Mouse (Mus musculus) gastrocnemius, adult 8-10 months (tissue): Measurements from ENCODE around the gene Map3k14. TPM values are rescaled to one million over a fixed set of nuclear protein-coding genes. Genes with fewer than 3 reads are reported as not detected.
"Not testable (repeated sequence)": the region's sequence is repeated elsewhere in the genome, so short reads cannot be mapped to it uniquely, and the experiment has no call there.

Source experiments
- DNase-seq, 2 experiments: peaks; one replicate each; pipeline ENCODE4 v3.0.0; 2022; ENCODE audit warnings: low spot score in 2 of 2
- total RNA-seq, 4 experiments: library from RNA; stranded (reverse); gene quantifications; 2 replicates each; pipeline ENCODE4 v1.2.4; 2022

The Map3k14 gene
- total RNA-seq, result 1 to 10 TPM; 3.0 to 4.9 (median 4.2) TPM

DNA sequence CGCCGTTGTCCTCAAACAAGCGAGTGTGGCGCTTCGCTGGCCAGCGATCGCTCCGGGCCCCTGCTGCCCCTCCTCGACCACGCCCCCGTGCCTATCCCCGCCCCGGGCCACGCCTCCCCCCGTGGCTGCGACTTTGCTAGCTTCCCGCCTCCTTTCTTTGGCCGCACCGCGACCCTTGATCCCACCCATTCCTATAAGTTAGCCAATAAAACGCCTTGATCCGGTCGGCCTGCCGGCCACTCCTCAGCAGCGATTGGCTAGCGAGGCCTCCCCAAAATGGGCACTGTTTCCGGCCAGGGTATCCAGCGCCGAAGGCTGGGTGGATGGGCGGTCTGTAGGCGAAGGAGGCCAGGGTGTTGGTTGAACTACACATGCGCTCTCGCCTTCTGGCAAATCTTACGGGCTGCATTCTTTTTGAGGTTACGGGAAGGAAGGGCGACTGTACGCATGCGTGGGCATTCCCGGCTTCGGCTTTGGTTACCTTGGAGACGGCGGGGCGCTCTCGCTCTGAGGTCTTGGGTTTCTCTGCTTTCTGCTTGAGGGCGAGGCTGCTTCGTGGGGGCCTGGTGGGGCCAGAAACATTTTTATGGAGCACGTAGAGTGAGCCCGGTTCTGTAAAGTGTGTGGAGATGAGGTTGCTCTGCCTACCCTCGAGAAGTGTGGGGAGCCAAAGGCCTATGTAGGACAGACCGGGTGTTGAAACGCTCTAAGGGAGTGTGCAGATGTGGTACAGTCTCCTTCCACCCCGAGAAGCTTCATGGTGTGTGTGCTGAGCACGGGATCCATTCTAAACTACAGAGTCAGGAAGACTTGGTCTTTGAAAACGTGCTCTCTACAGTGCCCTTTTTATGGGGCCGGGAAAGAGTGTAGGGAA, at the start of gene Map3k14:
Map3k14 (minus strand) TSS at position 127 of the 874 bp plus-strand sequence.
- DNase-seq, result peak; percentile 99 to 100

GRCm38 (mm10) chr11:103315379-103315778, 48.1 kb upstream of the Map3k14 start:
- DNase-seq, result no peak

GRCm38 (mm10) chr11:103314736-103315374, 47.6 kb upstream of the Map3k14 start:
- DNase-seq, result no peak

- DNase-seq, result no peak
Observed at GRCm38 (mm10) chr11:103313542-103313941, 46.3 kb upstream of the Map3k14 start.

GRCm38 (mm10) chr11:103312655-103313255, 45.5 kb upstream of the Map3k14 start:
- no peak for DNase-seq

DNA sequence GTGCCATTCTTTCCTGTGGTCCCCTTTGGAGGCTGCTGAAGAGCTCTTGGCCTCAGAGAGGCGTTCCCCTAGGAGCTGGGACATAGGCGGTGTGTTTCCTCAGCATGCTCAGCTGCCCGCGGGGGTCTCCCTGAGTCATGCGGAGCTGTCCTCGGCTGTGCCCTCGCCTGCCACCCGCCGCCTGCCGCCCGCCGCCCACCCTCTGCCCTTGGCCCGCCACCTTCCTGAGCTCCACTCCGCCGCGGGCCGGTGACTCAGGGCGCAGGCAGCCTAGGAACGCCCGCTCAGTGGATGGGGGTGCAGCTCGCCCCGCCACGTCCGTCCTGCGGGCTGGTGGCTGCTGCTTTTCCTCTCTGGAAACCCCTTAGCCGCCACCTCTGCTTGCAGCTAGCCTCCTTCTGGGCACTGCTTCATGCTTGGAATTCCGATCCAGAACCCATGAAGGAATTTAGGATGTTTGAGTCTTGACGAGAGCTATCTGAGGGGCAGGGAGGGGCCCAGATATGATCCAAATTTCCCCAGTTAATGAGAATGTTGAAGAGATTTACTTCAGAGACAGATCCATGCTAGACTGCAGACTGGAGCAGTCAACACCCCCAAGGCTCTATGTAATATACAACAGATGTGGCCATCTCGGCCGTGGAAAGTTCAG, 44.8 kb upstream of the Map3k14 start:
- peak in 1 of 2 experiments; percentile 35 for DNase-seq

DNA sequence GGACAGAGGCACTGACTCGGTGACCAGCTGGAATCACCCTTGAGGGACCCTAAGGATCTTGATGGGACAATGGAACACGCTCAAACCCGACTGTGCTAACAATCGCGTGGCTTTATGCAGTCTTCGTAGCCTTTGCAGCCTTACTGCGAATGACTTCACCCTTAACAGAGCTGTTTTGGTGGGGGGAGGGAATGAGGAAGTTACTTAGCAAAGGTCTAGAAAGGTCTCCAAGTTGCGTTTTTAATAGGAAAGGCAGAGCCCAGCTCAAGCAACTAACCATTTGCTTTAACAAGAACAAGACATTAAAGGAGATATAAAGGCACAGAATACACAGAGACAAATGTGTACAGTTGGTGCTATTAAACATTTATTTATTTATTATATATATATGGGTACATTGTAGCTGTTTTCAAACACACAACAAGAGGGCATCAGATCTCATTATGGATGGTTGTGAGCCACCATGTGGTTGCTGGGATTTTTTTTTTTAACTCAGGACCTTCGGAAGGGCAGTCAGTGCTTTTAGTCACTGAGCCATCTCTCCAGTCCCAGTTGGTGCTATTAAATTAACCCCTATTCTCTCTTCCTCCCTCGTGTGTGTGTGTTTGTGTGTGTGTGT, 42.8 kb upstream of the Map3k14 start:
- no peak for DNase-seq

DNA sequence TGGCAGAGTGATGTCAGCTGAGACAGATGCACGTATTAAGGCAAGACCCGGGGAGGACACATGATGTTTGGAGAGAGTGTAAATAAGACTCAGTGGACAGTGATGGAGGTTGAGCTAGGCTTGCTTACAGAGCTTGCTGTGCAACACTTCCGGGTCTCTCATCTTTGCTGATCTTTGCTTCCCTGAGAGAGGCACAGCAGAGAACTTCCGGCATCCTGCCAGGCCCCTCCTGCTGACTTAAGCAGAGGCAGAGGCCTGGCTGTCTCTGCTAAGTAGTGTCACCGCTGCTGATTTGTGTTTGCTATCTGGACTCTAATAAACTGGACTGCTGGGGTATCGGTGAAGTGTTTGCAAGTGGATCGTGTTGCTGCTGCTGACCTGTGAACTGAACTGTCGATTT, 40.6 kb upstream of the Map3k14 start:
- peak; percentile 40 to 66 for DNase-seq

DNA sequence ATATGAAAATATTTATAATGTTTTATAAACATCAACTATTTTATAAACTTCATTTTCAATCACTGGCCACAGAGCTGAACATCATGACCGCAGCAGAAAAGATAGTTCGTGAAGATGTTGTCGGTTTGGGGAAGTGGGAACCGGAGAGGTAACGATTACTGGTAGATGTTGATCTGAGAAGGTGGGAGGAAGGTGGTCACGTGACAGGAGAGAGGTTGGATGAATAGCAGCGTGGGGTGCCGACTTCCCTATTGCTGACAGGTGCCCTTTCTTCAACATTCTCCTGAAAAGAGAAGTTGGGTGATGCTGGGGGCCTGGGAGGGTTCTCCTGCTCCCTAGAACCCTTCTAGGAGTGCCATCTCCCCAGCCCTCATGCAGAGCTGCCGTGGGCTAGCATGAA, 37.3 kb upstream of the Map3k14 start:
- DNase-seq, result no peak

DNA sequence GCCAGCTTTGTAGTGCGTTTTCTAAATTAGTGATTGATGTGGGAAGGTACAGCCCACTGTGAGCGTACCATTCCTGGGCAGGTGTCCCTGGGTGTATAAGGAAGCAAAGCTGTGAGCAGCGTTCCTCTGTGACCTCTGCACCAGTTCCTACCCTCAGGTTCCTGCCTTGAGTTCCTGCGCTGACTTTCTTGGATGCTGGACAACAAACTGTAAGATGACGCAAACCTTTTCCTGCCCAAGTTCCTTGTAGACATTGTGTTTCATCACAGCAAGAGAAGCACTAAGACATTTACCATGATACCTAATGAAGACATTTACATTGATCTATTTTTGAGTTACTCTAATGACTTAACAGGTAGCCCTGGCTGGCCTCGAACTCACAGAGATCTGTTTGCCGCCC, 27.5 kb upstream of the Map3k14 start:
- no peak for DNase-seq

DNA sequence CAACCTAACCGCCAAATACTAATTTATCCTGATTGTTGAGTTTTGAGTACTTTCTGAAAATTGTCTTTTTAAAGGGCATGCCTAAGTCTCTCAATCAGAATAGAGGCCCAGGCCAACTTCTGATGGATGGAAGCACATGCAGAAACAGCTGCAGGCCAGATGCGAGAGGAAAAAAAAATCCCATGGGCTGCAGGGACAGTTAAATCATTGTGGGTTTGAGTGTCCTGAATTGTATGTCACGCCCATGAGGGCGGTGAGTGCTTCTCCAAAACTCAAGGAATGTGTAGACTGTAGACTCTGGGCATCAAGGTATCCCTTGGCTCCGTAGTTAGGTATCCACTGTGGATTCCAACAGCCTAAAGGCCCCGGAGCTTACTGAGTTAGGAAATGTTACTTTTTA, 26.8 kb upstream of the Map3k14 start:
- no peak for DNase-seq

GRCm38 (mm10) chr11:103292890-103293287, 25.6 kb upstream of the Map3k14 start:
- no peak for DNase-seq

DNA sequence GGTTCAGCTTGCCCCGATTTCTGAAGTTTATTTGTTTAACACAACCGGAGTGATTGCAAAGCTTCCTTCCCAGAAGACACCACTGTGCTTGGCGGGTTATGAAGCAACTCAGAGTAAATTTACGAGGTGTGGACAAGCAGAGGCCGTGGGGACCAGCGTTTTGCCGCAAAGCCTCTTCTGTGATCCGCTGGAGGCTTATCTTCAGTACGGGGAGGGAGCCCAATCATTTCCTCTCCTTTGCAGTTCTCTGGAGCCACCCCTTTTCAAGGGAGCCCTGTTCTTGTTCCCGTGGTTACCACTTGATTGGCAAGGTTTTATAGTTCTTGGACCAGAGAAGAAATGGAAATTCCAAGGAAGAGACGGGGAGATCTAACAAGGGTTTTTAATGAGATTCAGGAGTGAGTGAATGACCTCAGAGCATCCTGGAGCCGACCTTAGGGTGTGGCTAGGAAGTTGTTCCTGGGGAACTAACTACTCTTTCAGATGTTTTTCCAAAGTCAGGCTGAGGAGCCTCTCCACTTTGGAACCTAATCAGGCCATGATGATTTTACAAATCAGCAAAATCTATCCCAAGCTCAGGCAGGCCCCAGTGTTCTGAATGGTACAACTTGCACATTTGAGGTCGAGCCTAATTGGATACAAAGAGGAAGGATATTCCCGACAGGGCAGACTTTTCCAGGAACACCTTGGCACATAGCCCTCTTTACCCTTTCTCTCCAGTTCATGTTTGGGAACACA, 25.0 kb upstream of the Map3k14 start:
- peak; percentile 69 to 74 for DNase-seq

DNA sequence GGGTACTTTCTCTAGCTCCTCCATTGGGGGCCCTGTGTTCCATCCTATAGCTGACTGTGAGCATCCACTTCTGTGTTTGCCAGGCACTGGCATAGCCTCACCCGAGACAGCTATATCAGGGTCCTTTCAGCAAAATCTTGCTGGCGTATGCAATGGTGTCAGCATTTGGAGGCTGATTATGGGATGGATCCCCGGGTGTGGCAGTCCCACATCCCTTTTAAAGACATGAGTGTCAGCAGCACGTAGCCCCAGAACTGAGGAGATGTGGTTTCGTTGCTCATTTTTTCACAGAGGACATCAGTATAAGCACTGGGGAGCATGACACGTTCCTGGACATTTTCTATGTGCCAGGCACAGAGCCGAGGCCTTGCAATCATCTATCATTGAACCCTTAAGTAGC, 23.6 kb upstream of the Map3k14 start:
- not testable (repeated sequence) for DNase-seq

DNA sequence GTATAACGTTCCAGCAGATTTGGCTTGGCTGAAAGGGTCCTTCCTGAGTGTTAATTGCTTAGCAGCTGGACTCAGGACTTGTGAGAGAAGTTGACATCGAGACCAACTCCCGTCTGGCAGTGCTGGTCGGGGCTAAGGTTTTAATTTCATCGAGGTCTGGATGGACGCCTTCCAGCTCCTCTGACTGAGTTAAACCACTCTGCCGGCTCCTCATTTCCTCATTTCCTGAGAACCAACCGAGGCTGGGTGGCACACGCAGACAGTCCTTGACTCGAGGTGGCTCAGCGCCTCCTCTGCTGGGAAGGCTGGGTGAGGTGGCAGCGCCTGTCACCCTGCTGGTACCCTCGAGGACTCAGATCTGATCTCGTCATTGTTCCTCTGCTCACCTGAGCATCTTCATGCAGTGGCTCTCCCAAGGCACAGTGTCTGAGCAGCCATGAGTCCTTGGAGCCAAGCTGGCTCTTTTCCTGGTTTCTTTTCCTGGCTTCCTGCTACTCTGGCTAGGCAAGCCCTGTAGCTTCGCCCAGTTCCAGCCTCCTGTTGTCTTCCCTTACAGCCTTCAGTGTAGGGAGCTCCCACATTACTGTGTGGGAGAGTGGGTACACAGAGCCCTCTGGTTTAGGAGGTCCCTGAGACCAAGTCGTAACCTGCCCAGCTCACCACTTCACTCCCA, 21.2 kb upstream of the Map3k14 start:
- peak in 1 of 2 experiments; percentile 38 for DNase-seq

GRCm38 (mm10) chr11:103286910-103287309, 19.6 kb upstream of the Map3k14 start:
- no peak for DNase-seq

- DNase-seq, result peak in 1 of 2 experiments; percentile 26
Observed at GRCm38 (mm10) chr11:103285951-103286350, 18.7 kb upstream of the Map3k14 start.

- DNase-seq, result no peak
Observed at GRCm38 (mm10) chr11:103285276-103285675, 18.0 kb upstream of the Map3k14 start.

GRCm38 (mm10) chr11:103281784-103282183, 14.5 kb upstream of the Map3k14 start:
- peak in 1 of 2 experiments; percentile 17 for DNase-seq

- DNase-seq, result no peak
Observed at GRCm38 (mm10) chr11:103276450-103276849, 9.2 kb upstream of the Map3k14 start.
